Mouse (Mus musculus): ENCODE data around the gene Fam13a.

The Fam13a gene

GRCm38 (mm10) chr6:58999044-58999453 lies 25.3 kb downstream of the Fam13a start:
- no peak for DNase-seq (ENCODE audit: low spot score)

GRCm38 (mm10) chr6:58998528-58998927 lies 25.8 kb downstream of the Fam13a start:
- no peak for DNase-seq (ENCODE audit: low spot score)

- DNase-seq (ENCODE audit: low spot score): no peak
Measured at GRCm38 (mm10) chr6:58989149-58989548, 35.2 kb downstream of the Fam13a start.

DNA sequence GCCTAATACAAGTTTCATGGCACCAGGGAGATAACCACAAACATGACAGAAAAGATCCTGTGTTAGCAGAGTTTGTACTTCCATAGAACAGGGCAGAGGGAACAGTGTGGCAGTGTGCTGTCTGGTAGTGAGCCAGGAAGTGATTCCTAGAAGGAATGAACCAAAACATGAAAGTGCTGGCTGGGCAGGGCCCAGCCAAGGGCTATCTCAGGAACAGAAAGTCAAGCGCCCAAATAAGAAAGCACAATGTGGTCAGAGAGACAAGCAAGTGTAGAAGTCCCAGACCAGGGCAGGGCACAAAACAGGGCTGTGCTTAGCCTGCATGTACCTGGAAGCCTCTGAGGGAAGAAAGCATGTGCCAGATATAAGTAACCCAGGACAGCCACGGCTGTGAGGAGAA lies 35.6 kb downstream of the Fam13a start:
- no peak for DNase-seq (ENCODE audit: low spot score)

DNA sequence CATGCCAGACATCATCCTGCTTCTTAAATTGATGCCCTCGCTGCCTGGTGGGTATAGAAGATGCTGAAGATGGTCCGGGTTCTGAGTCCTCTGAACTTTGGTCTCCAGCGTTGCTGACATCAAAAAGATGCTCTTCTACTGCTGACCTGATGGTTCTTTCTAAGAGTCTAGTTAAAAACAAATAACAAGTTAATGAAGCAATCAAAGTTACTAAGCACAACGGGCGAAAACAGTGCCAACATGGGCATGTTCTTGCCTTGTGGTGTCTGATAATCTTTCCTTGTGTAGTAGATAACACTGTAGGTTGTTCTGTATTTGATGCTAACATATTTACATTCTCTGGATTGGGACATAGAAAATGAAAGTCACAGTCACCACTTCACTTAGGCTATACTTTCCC lies 37.2 kb downstream of the Fam13a start:
- no peak for DNase-seq (ENCODE audit: low spot score)

DNA sequence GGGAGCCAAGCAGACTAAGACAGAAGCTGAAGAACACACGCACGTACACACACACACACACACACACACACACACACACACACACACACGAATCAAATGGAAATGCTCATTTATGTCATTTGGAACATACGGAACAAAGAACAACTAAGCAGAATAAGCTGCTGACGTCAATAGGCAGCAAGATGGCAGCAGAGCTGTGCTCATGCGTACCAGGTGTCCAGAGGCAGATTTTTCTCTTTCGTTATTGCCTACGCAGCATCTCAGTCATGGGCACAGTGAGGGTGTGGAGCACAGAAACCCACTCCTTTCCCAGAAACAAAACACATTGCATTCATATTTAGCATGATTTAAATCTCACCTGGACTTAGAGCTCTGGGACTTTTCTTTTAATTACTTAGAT lies 39.2 kb downstream of the Fam13a start:
- DNase-seq (ENCODE audit: low spot score): no peak

- no peak for DNase-seq (ENCODE audit: low spot score)
Measured at GRCm38 (mm10) chr6:58975249-58975648, 49.1 kb downstream of the Fam13a start.

DNA sequence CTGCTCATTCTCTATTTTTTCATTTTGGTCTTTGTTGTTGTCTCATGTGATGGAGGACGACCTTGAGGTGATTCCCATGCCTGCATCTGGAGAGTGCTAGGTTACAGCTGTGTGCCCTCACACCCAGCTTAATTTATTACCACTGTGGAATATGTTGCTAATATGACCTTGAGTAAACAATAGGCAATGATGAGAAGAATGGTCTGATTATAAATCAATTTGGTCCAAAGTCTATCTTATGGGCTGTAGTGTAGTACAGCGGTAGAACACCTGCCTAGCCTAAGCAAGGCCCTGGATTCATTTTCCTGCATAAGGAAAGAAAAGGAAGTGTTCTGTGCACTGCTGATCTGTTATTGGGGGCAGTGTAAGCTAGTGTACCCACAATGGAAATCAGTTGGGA lies 49.9 kb downstream of the Fam13a start:
- no peak for DNase-seq (ENCODE audit: low spot score)

DNA sequence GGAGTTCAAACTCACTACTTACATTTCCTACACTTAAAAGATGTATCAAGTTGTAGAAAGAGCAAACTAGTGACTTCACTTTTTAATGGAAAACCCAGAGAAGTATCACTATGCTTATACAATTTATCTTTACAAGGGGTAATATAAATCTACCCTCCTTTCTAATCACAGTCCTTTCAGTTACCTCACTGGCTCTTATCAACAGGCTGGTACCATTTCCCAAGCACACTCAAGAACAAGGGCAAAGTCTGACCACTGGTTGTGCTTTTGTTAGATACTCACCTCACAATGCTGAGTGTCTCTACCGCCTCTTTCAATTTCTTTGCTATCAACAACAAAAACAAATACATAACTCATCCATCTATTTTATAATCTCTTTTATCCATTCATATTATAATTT lies 51.5 kb downstream of the Fam13a start:
- DNase-seq (ENCODE audit: low spot score): no peak

GRCm38 (mm10) chr6:58968272-58968671 lies 56.1 kb downstream of the Fam13a start:
- DNase-seq (ENCODE audit: low spot score): no peak

DNA sequence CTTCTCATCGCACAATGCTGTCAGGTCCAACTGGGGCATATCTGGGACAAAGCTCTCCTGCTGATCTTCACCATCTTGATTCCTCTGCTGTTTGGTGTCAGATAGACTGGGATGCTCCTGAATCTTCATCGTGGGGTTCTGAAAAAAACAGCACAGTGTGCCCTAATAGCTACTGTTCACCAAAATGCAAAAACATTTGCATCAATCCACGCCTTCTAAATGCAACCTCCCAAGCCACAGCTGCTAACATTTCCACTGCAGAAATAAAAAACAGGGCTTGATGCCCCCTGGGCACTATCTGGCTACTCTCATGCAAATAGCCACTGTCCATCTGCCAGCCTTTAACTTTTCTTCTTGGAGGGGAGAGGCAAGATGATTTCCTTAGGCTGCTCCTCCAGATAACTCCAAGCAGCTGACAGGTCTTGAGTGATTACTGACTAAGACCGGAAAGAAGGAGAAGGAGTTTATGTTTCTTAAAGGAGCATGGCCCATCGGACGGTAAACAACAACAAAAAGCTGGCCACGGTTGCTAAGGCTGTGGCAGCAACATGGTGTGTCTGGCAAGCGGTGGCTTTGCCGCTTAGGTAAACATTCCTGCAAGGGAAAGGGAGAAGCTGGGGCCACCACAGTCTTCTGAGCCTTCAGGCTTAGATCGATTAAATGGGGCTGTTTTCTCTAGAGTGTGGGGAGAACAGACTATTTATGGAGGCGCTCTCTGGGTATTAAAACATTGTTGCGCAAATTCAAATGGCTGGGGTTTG lies 59.1 kb downstream of the Fam13a start:
- peak; percentile 12 for DNase-seq (ENCODE audit: low spot score)

- DNase-seq (ENCODE audit: low spot score): no peak
Measured at GRCm38 (mm10) chr6:58964565-58964964, 59.8 kb downstream of the Fam13a start.

GRCm38 (mm10) chr6:58964091-58964490 lies 60.3 kb downstream of the Fam13a start:
- DNase-seq (ENCODE audit: low spot score): no peak

- no peak for DNase-seq (ENCODE audit: low spot score)
Measured at GRCm38 (mm10) chr6:58962691-58963090, 61.7 kb downstream of the Fam13a start.

DNA sequence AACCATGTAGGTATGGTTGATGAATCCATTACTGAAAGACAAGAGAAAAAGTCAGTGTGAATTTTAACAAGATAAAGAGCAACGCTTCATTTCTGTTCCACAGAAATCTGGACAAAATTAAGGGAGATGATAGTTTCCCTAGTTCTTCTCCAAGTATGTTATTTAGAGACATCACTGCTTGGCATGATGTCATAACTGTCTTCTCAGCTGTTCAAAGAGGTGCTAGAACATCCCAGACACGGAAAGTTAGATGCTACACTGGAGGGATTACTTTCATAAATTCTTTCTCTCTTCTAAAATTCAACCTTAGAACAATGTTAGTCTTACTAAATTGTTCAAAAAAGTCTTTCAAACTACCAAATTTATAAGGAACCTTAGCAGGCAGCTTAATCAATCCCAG lies 63.8 kb downstream of the Fam13a start:
- DNase-seq (ENCODE audit: low spot score): no peak

GRCm38 (mm10) chr6:58951128-58951992 lies 73.0 kb downstream of the Fam13a start:
- no peak for DNase-seq (ENCODE audit: low spot score)

GRCm38 (mm10) chr6:58950410-58950809 lies 73.9 kb downstream of the Fam13a start:
- no peak for DNase-seq (ENCODE audit: low spot score)

DNA sequence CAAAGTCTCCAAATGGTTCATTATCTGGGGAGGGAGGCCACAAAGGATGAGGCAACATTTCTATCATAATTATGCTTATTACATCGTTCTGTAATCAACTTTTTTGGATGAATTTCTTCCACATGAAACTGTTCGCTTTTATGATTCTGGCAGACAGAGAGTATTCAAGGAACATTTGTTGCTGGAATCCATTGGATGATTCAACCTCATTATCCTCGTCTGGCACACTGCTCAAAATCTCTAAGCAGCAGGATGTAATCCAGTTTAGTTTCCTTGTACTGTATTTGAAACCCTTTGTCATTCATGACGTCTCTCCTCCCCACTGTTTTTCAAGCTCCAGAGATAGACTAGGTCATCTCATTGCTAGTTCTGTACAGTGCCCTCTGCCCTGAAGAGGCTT lies 77.5 kb downstream of the Fam13a start:
- no peak for DNase-seq (ENCODE audit: low spot score)

DNA sequence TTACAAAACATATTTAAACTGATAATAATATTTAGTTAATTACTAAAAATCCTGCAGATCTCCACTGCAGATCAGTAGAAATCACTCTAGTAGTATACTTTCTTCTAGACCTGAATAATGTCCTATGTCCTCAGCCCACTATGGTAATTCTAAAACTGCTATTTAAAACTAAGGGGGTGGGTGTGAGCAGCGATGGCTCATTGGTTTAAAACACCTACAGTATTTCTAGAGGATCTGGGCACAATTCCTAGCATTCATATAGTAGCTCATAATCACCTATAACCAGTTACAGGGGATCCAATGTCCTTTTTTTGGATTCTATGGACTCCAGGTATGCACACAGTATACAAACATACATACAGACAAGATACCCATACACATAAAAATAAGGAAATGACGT lies 78.1 kb downstream of the Fam13a start:
- DNase-seq (ENCODE audit: low spot score): no peak

DNA sequence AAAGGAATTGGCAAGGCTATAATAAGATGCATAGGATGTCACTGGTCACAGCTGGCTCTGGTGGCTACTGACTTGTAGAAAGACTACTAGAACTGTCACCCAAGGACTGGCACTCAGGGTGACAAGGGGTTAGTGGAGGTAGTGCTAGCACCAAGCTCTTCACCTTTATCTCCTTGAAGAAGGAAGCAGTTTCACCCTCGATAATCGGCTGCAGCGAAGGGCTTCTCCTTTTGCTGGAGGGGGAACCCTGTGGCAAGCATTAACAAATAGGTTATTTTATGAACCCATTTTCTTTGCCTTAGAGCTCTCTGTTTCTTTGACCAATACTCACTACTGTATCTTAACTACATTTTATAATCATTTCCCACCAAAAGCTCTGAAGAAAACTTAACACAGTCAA lies 80.4 kb downstream of the Fam13a start:
- DNase-seq (ENCODE audit: low spot score): no peak

DNA sequence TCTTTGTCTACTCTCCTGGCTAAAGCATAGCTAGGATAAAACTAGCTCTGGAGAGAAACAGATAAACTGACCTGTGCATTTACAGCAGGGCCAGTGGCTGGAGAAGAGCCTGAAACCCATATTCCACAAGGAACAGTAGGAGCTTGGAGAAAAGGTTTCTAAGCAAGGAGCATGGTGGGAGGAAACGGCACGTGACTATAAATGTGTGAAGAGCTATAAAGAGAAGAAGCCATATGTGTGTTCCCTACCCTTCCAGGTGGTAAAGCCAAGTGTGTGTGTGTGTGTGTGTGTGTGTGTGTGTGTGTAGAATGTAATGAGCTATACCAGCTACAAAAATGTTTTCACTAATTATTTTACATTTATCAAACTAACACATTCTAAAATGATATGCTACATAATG lies 82.1 kb downstream of the Fam13a start:
- no peak for DNase-seq (ENCODE audit: low spot score)

DNA sequence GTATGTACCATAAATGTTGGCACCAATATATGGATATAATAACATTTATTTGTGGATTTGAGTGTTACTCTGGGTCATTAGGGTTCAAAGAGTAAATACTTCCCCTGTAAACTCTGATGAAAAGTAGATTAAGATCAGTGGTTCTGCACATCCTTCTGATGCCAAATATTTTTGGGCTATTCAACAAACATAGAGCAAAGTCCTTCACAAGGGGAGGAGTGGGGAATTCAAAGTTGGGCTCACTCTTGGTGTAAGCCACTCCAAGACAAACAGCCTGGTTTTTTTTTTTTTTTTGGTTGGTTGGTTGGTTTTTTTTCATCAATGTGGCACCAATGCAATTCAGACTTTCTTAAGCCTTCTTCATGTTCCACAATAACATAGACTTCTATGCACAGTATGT lies 86.6 kb downstream of the Fam13a start:
- DNase-seq (ENCODE audit: low spot score): no peak

- no peak for DNase-seq (ENCODE audit: low spot score)
Measured at GRCm38 (mm10) chr6:58934144-58934543, 90.2 kb downstream of the Fam13a start.

Measured in embryo, embryonic 10 days (tissue).